In the genomic region with DNA sequence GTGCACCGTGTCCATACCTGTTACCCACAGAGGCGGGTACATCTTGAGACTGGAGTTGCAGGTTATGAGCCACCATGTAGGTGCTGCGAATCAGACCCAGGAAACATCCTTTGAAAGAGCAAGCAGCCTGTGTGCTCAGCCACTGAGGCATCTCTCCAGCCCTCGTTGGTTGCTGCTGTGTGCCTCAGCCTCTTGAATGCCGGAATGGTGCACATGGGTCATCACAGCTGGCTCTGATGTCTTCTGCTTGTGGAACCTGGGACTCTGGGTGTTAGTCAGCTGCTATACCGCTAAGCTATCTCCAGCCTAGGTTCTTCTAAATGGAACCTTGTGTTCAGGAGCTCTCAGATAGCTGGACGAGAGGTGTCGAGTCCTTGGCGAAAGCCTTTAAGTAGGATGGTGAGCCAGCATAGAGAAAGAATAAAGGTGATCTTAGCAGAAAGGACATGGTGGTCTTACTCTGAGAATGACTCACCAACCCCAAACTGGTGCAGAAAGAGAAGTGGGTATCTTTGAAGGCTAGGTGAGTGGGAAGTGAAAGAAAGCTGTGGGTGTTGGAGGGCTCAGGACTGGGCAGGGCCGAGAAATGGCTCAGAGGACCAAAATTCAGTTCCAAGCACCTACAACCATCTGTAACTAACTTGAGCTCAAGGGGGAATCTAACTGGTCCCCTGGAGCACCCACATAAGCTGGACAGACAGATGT, we compare ENCODE assay signal across 10 mouse cellular contexts. TPM values are rescaled to one million over a fixed set of nuclear protein-coding genes. Genes with fewer than 3 reads are reported as not detected.
A peak's percentile ranks its signal among the peaks of the same experiment; 100 is the strongest.
DNase-seq lines count a peak whose midpoint lies in the region; ATAC-seq and TF ChIP-seq lines count a peak whose summit lies in the region.
"Had no signal": no experiment of that assay in that cellular context is flagged by ENCODE, and none has a peak within 500 bp of the region (broad histone marks: within the 10 kb centered on the region; RNA-seq: fewer than 3 reads in every experiment).

No protein-coding gene starts in this region.

- no peaks in the 10 kb centered on the region for H3K36me3 ChIP-seq in heart, embryonic 16.5 days (ENCODE audit: control insufficient read depth, insufficient read depth)
- H3K36me3 ChIP-seq in heart, adult 2 months (ENCODE audit: control insufficient read depth, insufficient read depth, low read length), result no peaks in the 10 kb centered on the region
- H3K36me3 ChIP-seq in spleen, adult 2 months (ENCODE audit: control insufficient read depth, insufficient read depth, low read length), result no peaks in the 10 kb centered on the region
- no peaks in the 10 kb centered on the region for H3K36me3 ChIP-seq in limb, embryonic 15.5 days
- H3K36me3 ChIP-seq in stomach, embryonic 15.5 days, result no peaks in the 10 kb centered on the region
- H3K36me3 ChIP-seq: embryonic facial prominence, embryonic 12.5 days had no signal

- no peak for ATAC-seq in heart, embryonic 16.5 days (replicated peaks; ENCODE audit: extremely low read depth, insufficient read depth, low FRiP score)
- no peak for ATAC-seq in limb, embryonic 15.5 days (ENCODE audit: insufficient number of reproducible peaks, low FRiP score, low TSS enrichment, low read depth)
- no peak for ATAC-seq in stomach, embryonic 15.5 days (ENCODE audit: insufficient read depth, low FRiP score, low read depth)

- H3K4me2 ChIP-seq in heart, embryonic 16.5 days (ENCODE audit: low read depth, low read length), result no peak overlapping the region
- H3K4me2 ChIP-seq in limb, embryonic 15.5 days, result no peak overlapping the region
- H3K4me2 ChIP-seq in stomach, embryonic 15.5 days, result 0 out of 2 replicates have a peak overlapping the region, but pooled peaks have one; percentile 4
- H3K4me2 ChIP-seq: embryonic facial prominence, embryonic 12.5 days had no signal

- H3K27ac ChIP-seq in heart, embryonic 16.5 days (ENCODE audit: low read length), result peak overlapping the region; percentile 49
- no peak overlapping the region for H3K27ac ChIP-seq in heart, adult 2 months
- peak overlapping the region; percentile 57 for H3K27ac ChIP-seq in spleen, adult 2 months (ENCODE audit: insufficient read depth, low read length)
- peak overlapping the region; percentile 40; the same call in 1 of the 2 replicates for H3K27ac ChIP-seq in limb, embryonic 15.5 days
- peak overlapping the region; percentile 80 for H3K27ac ChIP-seq in stomach, embryonic 15.5 days
- H3K27ac ChIP-seq: embryonic facial prominence, embryonic 12.5 days had no signal

- TF ChIP-seq EP300 in heart, adult 2 months (IDR thresholded peaks at IDR 0.05; ENCODE audit: insufficient read depth, low read depth, low read length), result no peak

- TF ChIP-seq POLR2A in heart, adult 2 months (IDR thresholded peaks at IDR 0.05; ENCODE audit: insufficient read depth, low read depth, low read length), result no peak
- no peak for TF ChIP-seq POLR2A in spleen, adult 2 months (IDR thresholded peaks at IDR 0.05; ENCODE audit: low read depth, low read length)

- H3K9me3 ChIP-seq in heart, embryonic 16.5 days (replicated peaks; ENCODE audit: control insufficient read depth, low read length), result no peaks in the 10 kb centered on the region
- no peaks in the 10 kb centered on the region for H3K9me3 ChIP-seq in limb, embryonic 15.5 days
- no peaks in the 10 kb centered on the region for H3K9me3 ChIP-seq in stomach, embryonic 15.5 days
- H3K9me3 ChIP-seq: embryonic facial prominence, embryonic 12.5 days had no signal

- H3K79me2 ChIP-seq in heart, adult 2 months (replicated peaks; ENCODE audit: control insufficient read depth, insufficient read depth, low read length), result peaks cover 3% of the 10 kb centered on the region; the same call in 1 of the 2 replicates

- 77% methylated on average over 10 of the region's 10 CpGs for WGBS in heart, embryonic 16.5 days
- 85% methylated on average over 10 of the region's 10 CpGs for WGBS in heart, adult 2 months
- WGBS in spleen, adult 2 months, result 52% methylated on average over 10 of the region's 10 CpGs
- WGBS in limb, embryonic 15.5 days, result 82% methylated on average over 10 of the region's 10 CpGs
- WGBS in stomach, embryonic 15.5 days, result 82% methylated on average over 10 of the region's 10 CpGs

- DNase-seq in heart, adult 2 months, result no peak
- DNase-seq in spleen, adult 2 months (ENCODE audit: low read depth in 1 of 2, low spot score in 2 of 2), result no peak
- DNase-seq in spleen, postnatal 10 days (ENCODE audit: low spot score in 2 of 2), result no peak
- DNase-seq in right cerebral cortex, postnatal 10 days (ENCODE audit: low spot score in 2 of 2), result no peak
- DNase-seq in gastrocnemius, postnatal 36 days, result no peak
- DNase-seq: heart, adult 11 months had no signal

- no peak overlapping the region for H3K9ac ChIP-seq in heart, embryonic 16.5 days (ENCODE audit: low read length)
- H3K9ac ChIP-seq in heart, adult 2 months (ENCODE audit: low read depth, low read length), result no peak overlapping the region
- H3K9ac ChIP-seq in limb, embryonic 15.5 days, result no peak overlapping the region
- H3K9ac ChIP-seq in stomach, embryonic 15.5 days, result no peak overlapping the region
- H3K9ac ChIP-seq: embryonic facial prominence, embryonic 12.5 days had no signal

- H3K27me3 ChIP-seq in heart, embryonic 16.5 days (ENCODE audit: control insufficient read depth, insufficient read depth, low read length), result no peaks in the 10 kb centered on the region
- no peaks in the 10 kb centered on the region for H3K27me3 ChIP-seq in heart, adult 2 months (ENCODE audit: control insufficient read depth, insufficient read depth, low read length)
- H3K27me3 ChIP-seq in spleen, adult 2 months (ENCODE audit: control insufficient read depth, insufficient read depth, low read length), result no peaks in the 10 kb centered on the region
- H3K27me3 ChIP-seq in limb, embryonic 15.5 days, result no peaks in the 10 kb centered on the region
- no peaks in the 10 kb centered on the region for H3K27me3 ChIP-seq in stomach, embryonic 15.5 days (replicated peaks)
- H3K27me3 ChIP-seq: embryonic facial prominence, embryonic 12.5 days had no signal

- no peak overlapping the region for H3K4me3 ChIP-seq in heart, embryonic 16.5 days (ENCODE audit: low read length)
- H3K4me3 ChIP-seq in heart, adult 2 months, result no peak overlapping the region
- H3K4me3 ChIP-seq in spleen, adult 2 months (ENCODE audit: extremely low read depth, insufficient read depth, insufficient read length), result no peak overlapping the region
- no peak overlapping the region for H3K4me3 ChIP-seq in limb, embryonic 15.5 days
- no peak overlapping the region for H3K4me3 ChIP-seq in stomach, embryonic 15.5 days (replicated peaks)
- H3K4me3 ChIP-seq: embryonic facial prominence, embryonic 12.5 days had no signal

- H3K4me1 ChIP-seq in heart, embryonic 16.5 days (ENCODE audit: control insufficient read depth, insufficient read depth, low read length), result peaks cover 58% of the 10 kb centered on the region
- H3K4me1 ChIP-seq in heart, adult 2 months (ENCODE audit: control insufficient read depth, insufficient read depth, low read length), result peaks cover 7% of the 10 kb centered on the region
- peaks cover 63% of the 10 kb centered on the region for H3K4me1 ChIP-seq in spleen, adult 2 months (ENCODE audit: control insufficient read depth, insufficient read depth, insufficient read length)
- peaks cover 75% of the 10 kb centered on the region for H3K4me1 ChIP-seq in limb, embryonic 15.5 days
- H3K4me1 ChIP-seq in stomach, embryonic 15.5 days, result peaks cover 51% of the 10 kb centered on the region

- intact Hi-C loops in heart, adult 2 months (cut with DNase I), result loop anchor here (2.0 kb wide), 1 partner anchor 99 kb away; no protein-coding TSS in a partner anchor
- intact Hi-C loops in gastrocnemius, postnatal 36 days (cut with DNase I), result loop anchor here (2.0 to 10.0 kb wide), 2 partner anchors 19 to 181 kb away; no protein-coding TSS in a partner anchor

- no peak for TF ChIP-seq CTCF in heart, adult 2 months (IDR thresholded peaks at IDR 0.05)
- no peak for TF ChIP-seq CTCF in spleen, adult 2 months (IDR thresholded peaks at IDR 0.05; ENCODE audit: extremely low read depth, insufficient read depth, insufficient read length, insufficient replicate concordance)

RNA-seq across cellular contexts. Expression of a gene that starts 16.5 kb away (rescaled TPM):
- polyA plus RNA-seq in heart, embryonic 16.5 days (2015; fragmentation: Nextera tagmentation; extraction: Ambion mirVana), result 91.6 and 92.0 TPM in 2 replicates
- 10 to 100 TPM; 22.4 to 24.2 TPM for total RNA-seq in heart, adult 2 months (2021)
- polyA plus RNA-seq in heart, adult 2 months (2012; rRNA removed), result 33.3 and 45.3 TPM in 2 replicates
- 204 and 317 TPM in 2 replicates for polyA plus RNA-seq in spleen, adult 2 months (2012; rRNA removed)
- 155 and 165 TPM in 2 replicates for polyA plus RNA-seq in limb, embryonic 15.5 days (2015; fragmentation: Nextera tagmentation; extraction: Ambion mirVana)
- 152 and 167 TPM in 2 replicates for polyA plus RNA-seq in stomach, embryonic 15.5 days (2015; fragmentation: Nextera tagmentation; extraction: Ambion mirVana)
- total RNA-seq in gastrocnemius, postnatal 36 days (2021), result 1 to 10 TPM; 9.2 to 9.8 TPM

RNA-seq across cellular contexts. Expression of a gene that starts 35.8 kb away (rescaled TPM):
- polyA plus RNA-seq in heart, embryonic 16.5 days (2015; fragmentation: Nextera tagmentation; extraction: Ambion mirVana), result 9.9 and 11.7 TPM in 2 replicates
- total RNA-seq in heart, adult 2 months (2021), result 1 to 10 TPM; 3.9 to 4.0 TPM
- 4.8 and 6.6 TPM in 2 replicates for polyA plus RNA-seq in heart, adult 2 months (2012; rRNA removed)
- polyA plus RNA-seq in spleen, adult 2 months (2012; rRNA removed), result 16.2 and 16.7 TPM in 2 replicates
- 24.6 and 28.8 TPM in 2 replicates for polyA plus RNA-seq in limb, embryonic 15.5 days (2015; fragmentation: Nextera tagmentation; extraction: Ambion mirVana)
- polyA plus RNA-seq in stomach, embryonic 15.5 days (2015; fragmentation: Nextera tagmentation; extraction: Ambion mirVana), result 15.5 and 15.8 TPM in 2 replicates
- total RNA-seq in gastrocnemius, postnatal 36 days (2021), result 10 to 100 TPM; 10.2 to 17.0 TPM

RNA-seq across cellular contexts. Expression of a gene that starts 49.1 kb away (rescaled TPM):
- polyA plus RNA-seq in heart, embryonic 16.5 days (2015; fragmentation: Nextera tagmentation; extraction: Ambion mirVana), result 0.15 and 0.32 TPM in 2 replicates
- total RNA-seq in heart, adult 2 months (2021), result under 1 TPM; 0.13 to 0.23 TPM
- polyA plus RNA-seq in heart, adult 2 months (2012; rRNA removed), result 0.15 and 0.21 TPM in 2 replicates
- polyA plus RNA-seq in spleen, adult 2 months (2012; rRNA removed), result 5.4 and 14.7 TPM in 2 replicates
- polyA plus RNA-seq in limb, embryonic 15.5 days (2015; fragmentation: Nextera tagmentation; extraction: Ambion mirVana), result 0.25 and 0.40 TPM in 2 replicates
- 0.19 TPM in 2 replicates for polyA plus RNA-seq in stomach, embryonic 15.5 days (2015; fragmentation: Nextera tagmentation; extraction: Ambion mirVana)
- not detected for total RNA-seq in gastrocnemius, postnatal 36 days (2021)
